Mouse (Mus musculus) inflammation-experienced regulatory T-cells, adult 6 months (primary cell): ENCODE measurements around the gene Osgep. TPM values are rescaled to one million over a fixed set of nuclear protein-coding genes. Genes with fewer than 3 reads are reported as not detected.
"Not testable (repeated sequence)": the region's sequence is repeated elsewhere in the genome, so short reads cannot be mapped to it uniquely, and the experiment has no call there.

Source experiments
- ATAC-seq: one replicate; pipeline ENCODE4 v1.8.0; 2017
- polyA plus RNA-seq, 3 experiments: library from polyadenylated mRNA; unstranded; fragments of 100-300 nt; shearing (Covaris generic); gene quantifications; one replicate each; pipeline ENCODE4 v1.2.1; 2017

Gene Osgep
- polyA plus RNA-seq, 3 experiments from 2014 or later: 68.7 to 77.3 (median 74.3) TPM

DNA sequence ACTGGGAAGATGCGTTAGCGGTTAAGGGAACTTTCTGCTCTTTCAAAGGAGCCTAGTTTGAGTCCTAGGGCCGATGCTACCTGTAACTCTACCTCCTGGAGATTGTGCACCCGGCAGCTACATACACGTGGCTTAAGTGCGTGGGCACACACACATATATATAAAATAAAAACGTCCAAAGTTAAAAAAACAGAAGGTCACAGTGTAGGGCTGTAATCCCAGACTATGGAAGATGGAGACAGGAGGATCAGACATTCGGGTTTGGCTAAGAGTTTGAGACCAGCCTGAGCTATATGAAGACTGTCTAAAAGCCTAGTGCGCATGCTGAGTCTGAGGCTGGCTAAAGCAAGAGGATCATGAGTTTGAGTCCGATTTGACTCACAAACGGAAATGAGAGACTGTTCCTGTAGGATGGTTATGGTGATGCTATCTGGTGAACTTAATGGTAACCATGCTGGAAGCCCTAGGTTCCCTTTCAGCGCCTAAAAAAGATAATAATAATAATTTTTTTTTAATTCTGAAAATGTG, 6.9 kb upstream of the Osgep start:
- ATAC-seq: no peak

DNA sequence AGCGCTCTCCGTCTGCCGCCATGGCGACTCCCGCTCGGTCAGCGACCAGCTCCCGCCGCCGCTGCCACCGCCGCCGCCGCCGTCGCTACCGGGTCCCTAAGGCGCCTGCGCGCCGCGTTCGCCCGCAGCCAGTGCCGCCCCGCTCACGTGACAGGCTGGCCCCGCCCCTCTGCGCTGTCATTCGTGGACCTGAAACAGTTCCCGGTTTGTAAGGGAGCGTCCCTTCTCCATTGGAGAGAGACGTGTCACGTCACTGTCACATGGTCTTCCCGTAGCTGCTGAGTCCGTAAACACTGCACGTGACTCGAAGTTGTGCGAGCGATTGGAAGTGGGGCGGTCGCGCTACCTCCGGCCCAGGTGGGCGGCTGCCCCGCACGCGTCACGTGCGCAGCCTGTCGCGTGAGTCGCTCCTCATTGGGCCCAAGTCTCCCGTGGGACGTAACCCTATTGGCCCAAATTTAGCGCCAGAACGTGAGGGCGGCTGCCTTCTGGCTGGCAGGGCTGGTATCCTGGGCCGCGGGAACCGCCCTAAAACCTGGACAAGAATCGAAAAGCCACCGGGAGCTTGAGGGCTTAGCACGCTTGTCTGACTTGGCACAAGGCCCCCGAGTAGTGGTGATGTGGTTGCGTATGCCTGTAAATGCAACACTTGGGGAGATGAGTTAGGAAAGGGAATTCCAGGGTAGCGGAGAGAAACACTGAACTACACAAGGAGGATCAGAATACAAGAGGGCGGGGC, 6.2 kb upstream of the Osgep start, which contains the start of the genes Pip4p1 and Pnp:
Gene Pip4p1, minus strand, starts transcription at position 103 of the 739 bp plus-strand sequence.
Gene Pnp, plus strand, starts transcription at position 329 of the 739 bp plus-strand sequence.
- ATAC-seq: peak; percentile 95

DNA sequence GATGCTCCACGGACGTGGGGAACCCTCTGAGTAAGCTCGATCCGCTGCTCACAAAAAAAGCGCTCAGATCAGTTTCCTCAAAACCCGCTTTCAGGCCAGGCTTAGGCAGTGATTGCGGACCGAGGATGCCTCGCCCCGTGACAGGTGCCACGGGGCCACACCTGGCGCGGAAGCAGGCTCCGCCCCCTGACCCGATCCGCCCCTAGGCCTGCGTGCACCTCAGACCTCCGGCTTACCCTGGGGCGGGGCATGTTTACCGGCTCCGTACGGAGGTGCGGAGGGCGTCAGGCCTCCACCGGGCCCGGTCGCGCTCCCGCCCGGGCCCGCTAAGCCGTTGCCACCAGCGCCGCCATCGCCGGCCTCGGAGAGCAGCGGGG, 5.7 kb upstream of the Osgep start:
- peak; percentile 16 for ATAC-seq

DNA sequence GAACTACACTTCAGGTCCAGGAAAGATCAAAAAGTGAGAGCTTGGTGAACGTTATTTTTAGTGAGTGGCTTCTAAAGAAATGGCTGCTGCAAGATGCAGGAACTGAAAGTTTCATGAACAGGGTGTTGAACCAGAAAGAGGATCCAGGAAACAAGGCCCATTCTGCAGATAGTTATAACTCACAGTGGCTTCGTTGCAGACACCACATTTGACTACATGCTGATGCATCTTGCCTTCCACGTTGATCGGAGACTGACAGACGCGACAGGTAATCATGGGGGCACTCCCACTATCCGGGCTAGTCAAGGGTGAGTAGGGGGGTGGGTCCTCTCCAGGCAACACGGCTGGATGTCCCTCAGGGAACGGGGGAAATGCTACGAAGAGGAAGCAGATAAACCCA, 5.3 kb upstream of the Osgep start:
- ATAC-seq: no peak

DNA sequence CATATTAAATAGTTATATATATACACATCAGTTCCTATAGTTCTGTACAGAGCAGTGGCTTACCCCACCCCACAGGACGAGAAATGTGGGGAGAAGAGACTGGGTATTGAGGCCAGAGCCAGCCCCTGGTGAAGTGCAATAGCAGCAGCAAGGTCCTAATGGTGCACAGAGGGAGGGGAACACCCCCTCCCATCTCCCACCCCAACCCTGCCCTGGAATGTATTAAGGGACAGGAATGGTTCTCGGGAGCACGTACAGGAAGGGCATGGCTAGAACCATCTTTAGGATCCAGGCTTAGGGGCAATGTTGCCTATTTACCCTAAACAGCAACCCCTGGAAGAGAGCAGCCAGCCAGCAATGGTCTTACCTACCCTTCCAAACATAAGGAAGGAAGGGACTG, 2.7 kb upstream of the Osgep start:
- no peak for ATAC-seq

DNA sequence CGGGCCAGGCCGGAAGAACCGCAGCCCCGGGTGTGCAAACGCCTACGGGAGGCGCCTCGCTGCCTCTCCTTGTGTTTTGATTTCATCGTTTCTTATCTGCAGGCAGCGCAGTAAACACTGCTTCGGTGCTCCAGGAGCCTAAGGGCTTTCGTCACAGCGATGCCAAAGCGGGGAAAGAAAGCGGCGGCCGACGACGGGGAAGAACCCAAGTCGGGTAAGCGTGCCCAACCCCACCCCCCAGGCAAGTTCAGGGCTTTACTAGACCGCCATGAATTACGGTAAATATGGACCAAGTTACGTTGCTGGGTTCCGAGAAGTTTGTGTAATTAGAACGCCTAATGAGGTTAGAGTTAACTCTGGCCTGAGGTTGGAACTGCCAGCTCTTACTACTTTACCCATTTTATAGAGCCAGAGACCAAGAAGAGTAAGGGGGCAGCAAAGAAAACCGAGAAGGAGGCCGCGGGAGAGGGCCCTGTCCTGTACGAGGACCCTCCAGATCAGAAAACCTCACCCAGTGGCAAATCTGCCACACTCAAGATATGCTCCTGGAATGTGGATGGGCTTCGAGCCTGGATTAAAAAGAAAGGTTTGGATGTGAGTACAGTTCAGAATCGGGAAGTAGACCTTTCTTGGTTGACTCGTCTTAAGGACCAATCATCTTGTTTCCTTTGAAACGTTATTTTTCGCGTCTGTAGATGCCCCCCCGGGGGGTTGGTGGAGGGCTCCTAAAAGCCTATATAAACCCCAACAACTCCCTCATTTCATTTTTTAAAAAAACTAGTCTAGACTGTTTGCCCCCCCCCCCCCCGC, 623 bp upstream of the Osgep start:
- peak; percentile 11 for ATAC-seq

GRCm38 (mm10) chr14:50923437-50923836, 1.3 kb downstream of the Osgep start:
- not testable (repeated sequence) for ATAC-seq

DNA sequence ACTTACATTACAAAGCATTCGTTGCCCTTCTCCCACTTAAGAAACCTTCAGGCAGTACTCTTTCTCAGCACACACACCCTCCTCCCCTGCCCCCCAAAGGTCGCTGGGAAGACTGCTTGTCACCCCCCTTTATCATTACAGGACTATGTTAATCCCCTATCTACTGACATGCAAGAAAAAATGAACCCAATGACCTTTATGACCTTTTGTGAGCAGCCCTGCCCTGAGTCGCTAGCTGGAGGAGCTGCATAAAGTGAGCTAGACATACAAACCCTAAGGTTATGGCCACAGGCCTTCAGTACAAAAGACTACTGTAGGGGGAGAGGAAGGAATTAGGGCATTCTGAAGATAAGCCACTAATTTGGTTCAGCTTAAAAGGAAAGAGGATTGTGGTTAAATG, 13.3 kb downstream of the Osgep start:
- ATAC-seq: no peak

DNA sequence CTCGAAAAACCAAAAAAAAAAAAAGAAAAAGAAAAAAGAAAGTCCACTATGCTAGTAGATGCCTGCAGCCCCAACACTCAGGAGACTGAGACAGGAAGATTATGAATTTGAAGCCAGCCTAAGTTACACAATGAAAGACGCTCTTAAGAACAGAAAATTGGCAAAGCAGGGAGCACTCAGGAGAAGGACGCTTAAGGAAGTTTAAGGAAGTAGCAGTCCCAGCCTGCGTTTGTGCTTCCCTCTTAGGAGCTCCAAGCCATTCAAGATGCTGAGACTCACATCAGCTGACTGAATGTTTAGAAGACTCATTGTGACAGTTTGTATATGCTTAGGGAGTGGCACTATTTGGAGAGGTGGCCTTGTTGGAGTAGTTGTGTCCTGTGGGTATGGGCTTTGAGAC, 16.6 kb downstream of the Osgep start:
- ATAC-seq: no peak

DNA sequence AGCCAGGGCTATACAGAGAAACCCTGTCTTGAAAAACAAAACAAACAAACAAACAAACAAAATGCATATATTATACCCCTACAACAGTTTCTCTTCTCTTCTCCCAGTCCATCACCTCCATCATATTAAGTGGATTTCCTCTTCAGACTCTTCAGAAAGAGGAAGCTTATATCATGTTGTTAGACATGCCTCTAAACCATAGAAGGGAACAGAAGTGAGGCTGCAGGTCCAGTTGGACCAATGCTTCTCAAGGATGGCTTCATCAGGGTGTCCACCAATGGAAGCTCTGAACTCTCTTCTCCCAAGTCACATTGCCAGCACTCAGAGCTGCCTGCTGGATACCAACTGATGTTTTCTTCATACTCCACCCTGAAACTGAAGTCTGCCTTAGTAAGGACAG, 19.4 kb downstream of the Osgep start:
- ATAC-seq: not testable (repeated sequence)

- ATAC-seq: no peak
Observed at GRCm38 (mm10) chr14:50904828-50905129, 19.9 kb downstream of the Osgep start.

DNA sequence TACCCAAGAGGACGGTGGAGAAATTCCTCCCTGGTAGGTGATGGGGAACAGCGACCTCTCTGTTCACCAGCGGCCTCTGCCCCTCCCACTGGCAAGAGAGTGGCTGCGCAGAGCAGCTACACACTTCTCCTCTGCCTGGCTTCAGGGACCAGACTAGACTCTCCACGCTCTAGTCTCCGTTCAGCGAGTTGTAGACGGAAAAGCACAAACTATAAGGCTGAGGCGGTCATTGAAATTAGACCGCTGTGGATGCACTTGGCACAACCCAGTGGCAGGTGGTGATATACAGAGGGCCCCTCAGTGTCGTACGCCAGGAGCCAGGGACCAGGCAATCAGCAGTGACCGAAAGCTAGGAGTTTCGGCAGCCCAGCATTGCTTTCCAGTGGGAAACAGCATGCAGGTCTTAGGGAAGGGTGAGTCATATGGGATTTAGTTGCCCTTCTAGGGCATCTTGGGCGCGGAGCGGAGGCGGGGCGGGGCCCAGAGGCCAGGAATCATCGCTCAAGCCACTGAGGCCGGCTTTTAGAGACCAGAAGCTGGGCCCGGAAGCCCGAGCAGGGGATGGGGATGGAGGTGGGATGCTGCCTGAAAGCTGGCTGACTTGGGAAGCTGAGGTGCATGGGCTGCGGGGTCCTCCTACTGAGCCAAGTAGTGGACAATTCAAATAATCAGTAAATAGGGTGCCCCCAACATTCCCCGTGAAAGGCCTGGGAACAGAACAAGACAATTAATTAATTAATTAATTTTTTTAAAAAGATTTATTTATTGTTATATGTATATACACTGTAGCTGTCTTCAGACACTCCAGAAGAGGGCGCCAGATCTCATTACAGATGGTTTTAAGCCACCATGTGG, 20.5 kb downstream of the Osgep start:
- no peak for ATAC-seq

DNA sequence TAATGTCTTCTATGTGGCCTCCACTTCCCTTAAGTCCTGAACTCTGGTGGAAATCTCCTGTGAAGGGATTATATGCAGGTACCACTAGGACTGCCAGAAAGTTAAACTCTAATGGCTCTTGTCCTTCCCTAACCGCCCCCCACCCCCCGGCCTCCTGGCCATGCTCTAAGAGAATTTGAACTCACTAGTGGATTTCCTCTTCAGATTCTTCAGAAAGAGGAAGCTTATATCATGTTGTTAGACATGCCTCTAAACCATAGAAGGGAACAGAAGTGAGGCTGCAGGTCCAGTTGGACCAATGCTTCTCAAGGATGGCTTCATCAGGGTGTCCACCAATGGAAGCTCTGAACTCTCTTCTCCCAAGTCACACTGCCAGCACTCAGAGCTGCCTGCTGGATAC, 26.7 kb downstream of the Osgep start:
- ATAC-seq: not testable (repeated sequence)

DNA sequence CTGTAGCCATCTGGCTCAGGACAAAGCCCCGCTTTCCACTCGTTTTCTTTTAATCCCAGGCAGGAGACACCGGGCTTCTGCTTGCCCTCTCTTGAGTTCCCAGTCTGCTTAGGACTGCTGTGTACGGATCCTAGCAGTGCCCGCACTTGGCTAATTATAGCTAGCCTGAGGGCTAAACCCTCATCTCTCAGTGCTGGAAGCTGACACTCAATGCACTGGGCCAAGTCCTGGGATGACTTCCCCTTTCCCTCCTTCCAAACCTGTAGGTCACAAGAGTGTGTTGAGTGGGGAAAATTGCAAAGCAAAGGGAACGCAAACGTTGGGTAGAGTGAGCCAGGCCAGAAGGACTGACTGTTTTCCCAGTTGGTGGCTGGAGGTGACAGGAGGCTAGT, 27.3 kb downstream of the Osgep start, which contains the start of gene Klhl33:
Gene Klhl33, minus strand, starts transcription at position 134 of the 392 bp plus-strand sequence.
- no peak for ATAC-seq

DNA sequence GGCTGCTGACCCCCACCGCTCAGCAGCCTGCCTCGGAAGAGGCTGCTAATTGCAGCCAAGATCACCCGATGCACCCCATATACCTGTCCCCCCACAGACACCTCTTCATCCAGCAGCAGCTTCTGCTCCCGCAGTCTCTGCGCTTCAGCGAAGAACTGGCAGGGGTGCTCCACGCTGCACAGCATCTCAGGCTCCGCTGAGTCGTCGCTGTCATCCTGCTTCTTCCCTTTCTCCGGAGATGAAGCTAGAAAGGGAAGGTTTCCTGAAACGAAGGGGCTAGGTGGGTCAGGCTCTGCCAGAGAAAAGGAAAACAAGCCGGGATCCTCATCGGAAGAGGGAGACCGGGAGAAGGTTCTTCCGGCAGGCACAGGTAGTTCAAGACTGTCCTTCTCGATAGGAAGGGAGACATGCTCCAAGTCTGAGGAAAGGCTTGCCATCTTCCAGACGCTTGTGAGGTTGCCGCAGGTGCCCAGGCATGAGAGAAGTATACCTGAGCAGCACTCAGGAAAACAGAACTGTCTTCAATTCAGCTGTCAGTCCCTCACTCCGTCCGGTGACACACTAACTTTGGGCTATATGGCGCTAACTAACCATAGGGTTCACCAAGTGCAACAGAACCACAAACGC, 27.8 kb downstream of the Osgep start:
- no peak for ATAC-seq

GRCm38 (mm10) chr14:50895985-50896746, 28.5 kb downstream of the Osgep start:
- no peak for ATAC-seq

DNA sequence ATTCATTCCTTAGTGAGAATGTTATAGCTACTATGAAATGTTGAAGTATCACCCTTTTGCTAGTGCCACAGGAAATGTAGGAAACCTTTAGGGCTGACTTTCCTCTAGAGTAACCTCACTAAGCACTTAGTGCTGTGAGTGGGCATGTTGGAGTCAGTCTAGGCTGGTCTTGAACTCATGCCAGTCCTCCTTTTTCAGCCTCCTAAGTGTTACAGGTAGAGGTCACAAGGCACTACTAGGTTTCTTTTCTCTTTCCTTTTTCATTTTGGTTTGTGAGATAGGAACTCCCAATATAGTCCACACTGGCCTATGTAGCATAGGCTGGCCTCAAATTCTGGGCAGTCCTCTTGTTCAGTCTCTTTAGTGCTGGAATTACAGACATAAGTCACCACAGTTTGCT, 29.3 kb downstream of the Osgep start:
- no peak for ATAC-seq

- no peak for ATAC-seq
Observed at GRCm38 (mm10) chr14:50892541-50893459, 31.9 kb downstream of the Osgep start.

DNA sequence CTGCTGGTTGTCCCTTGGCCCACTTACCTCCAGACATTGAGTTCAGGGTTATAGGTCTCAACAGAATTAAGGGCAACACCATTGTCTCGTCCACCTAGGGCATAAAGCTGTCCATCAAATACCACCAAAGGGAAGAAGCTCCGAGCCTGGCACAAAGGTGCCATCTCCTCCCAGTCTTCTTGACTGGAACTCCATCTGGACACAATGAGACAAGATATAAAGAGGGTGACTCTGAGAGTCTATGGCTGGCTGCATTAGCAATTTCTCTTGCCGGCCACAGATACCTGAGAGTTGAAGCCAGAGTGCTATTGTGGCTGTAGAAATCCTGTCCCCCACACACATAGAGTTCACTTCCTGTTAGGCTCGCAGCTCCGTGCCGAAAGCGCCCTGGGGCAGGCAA, 32.6 kb downstream of the Osgep start:
- no peak for ATAC-seq

GRCm38 (mm10) chr14:50891621-50892020, 33.1 kb downstream of the Osgep start:
- ATAC-seq: no peak
